Mouse (Mus musculus): ENCODE measurements around the gene Pex11g.

Gene Pex11g

GRCm38 (mm10) chr8:3415661-3416060 lies 51.8 kb downstream of the Pex11g start:
- no peak for DNase-seq (ENCODE audit: low spot score)

- no peak for DNase-seq (ENCODE audit: low spot score)
Observed at GRCm38 (mm10) chr8:3415259-3415658, 52.2 kb downstream of the Pex11g start.

DNA sequence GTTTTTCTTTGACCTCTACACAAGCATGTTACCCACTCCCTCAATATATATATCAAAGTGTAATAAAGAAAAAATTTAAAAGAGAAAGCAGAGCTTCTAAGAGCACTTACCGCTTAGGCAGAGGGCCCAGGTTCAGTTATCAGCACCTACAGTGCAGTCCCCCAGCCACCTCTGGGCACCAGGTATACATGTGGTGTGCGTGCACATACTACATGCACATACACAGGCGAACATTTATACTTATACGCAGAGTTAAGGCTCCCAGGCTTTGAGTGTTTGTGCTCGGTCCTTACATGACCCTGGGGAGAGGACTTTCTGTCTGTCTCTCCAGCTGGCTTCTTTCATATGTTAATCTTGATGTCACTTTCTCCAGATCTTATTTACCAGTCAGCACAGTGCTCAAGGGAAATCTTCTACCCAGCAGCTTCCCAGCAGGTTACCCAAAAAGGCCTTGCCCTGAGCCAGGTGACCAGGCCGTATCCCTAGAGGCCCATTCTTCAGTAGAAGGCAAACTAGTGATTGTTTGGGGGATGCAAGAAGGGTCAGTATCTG lies 52.8 kb downstream of the Pex11g start:
- DNase-seq (ENCODE audit: low spot score) = no peak

GRCm38 (mm10) chr8:3412816-3413215 lies 54.7 kb downstream of the Pex11g start:
- no peak for DNase-seq (ENCODE audit: low spot score)

DNA sequence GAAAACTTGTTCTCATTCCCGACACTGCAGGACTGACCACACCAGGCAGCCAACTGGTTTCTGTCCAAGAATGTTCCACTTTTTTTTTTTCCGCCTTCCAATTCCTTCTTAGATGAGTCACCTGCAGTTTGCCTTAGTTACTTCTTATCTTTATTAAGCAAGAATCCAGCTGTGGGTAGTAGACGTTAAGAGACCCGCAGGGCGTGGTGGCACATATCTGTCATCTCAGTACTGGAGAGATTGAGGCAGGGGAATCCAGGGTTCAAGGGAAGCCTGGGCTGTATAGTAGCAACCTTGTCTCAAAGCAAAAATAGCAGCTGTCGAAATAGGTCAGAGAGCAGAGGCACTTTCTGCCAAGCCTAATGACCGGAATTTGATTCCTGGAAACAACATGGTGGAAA lies 55.6 kb downstream of the Pex11g start:
- no peak for DNase-seq (ENCODE audit: low spot score)

DNA sequence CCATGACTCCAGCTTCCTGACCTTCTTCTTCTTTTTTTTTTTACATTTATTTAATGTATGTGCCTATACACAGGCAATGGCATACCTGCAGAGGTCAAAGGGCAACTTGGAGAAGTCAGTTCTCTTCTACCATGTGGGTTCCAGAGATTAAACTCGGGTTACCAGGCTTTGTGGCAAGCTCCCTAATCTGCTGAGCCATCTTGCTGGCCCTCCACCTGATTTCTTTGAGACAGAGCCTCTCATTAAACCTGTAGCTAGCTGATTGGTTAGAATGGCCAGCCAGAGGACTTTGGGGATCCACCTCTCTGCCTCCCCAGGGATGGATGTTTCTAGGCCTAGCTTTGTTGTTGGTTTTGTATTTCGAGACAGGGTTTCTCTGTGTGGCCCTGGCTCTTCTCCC lies 56.4 kb downstream of the Pex11g start:
- no peak for DNase-seq (ENCODE audit: low spot score)

DNA sequence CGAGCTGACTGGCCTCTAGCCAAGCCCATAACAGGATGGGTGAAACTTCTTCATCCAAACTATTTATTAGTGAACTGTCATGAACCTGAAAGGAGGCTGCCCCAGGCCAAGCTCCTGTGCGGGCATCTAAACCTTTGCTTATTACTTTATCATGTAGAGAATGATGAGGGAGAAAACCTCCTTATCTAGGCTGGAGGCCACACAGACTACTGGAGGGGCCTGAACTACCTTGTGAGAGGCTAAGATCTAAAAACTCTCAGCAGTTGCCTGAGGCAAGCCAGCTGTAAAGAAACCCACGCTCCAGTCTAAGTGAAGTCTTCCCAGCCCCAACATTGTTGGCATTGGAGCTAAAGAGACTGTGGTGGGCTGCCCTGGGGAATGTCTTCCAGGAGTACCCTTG lies 60.1 kb downstream of the Pex11g start:
- DNase-seq (ENCODE audit: low spot score) = no peak
